ENCODE assay signal across 8 mouse cellular contexts in genomic region chr7:114922155-114922554, GRCm38 (mm10).
DNase-seq lines count a peak whose midpoint lies in the region; ATAC-seq and TF ChIP-seq lines count a peak whose summit lies in the region.

No protein-coding gene starts in this region.

- no peak overlapping the region for H3K4me2 ChIP-seq in hindbrain, postnatal 0 days (ENCODE audit: low read depth, low read length)

- no peaks in the 10 kb centered on the region for H3K9me3 ChIP-seq in hindbrain, postnatal 0 days (ENCODE audit: low read length)

- peak; percentile 80 for ATAC-seq in hindbrain, postnatal 0 days
- peak; percentile 89 for ATAC-seq in megakaryocyte progenitor cell, adult 5-6 weeks (replicated peaks; ENCODE audit: poor library complexity)
- ATAC-seq in erythroblast, adult 5-6 weeks (replicated peaks; ENCODE audit: low FRiP score, poor library complexity, severe bottlenecking): no peak

- no peaks in the 10 kb centered on the region for H3K27me3 ChIP-seq in hindbrain, postnatal 0 days (ENCODE audit: insufficient read depth, low read length)

- no peak overlapping the region for H3K9ac ChIP-seq in hindbrain, postnatal 0 days (replicated peaks; ENCODE audit: low read length)

- peak; percentile 38 to 45 for DNase-seq in adrenal gland, adult 18-20 months (ENCODE audit: low spot score in 2 of 2)
- DNase-seq in cerebellum, postnatal 25 days: peak; percentile 26 to 62
- peak; percentile 93 for DNase-seq in gastrocnemius, adult 18-20 months (ENCODE audit: low spot score)
- peak; percentile 90 for DNase-seq in hindbrain, postnatal 0 days (ENCODE audit: low spot score)
- DNase-seq in left cerebral cortex, adult 11 months (ENCODE audit: low spot score): peak; percentile 46
- peak; percentile 12 for DNase-seq in spleen, adult 12 weeks (ENCODE audit: low spot score)

- no peak overlapping the region for H3K27ac ChIP-seq in hindbrain, postnatal 0 days

- WGBS in hindbrain, postnatal 0 days: 17% methylated on average over 3 of the region's 3 CpGs

- no peak overlapping the region for H3K4me3 ChIP-seq in hindbrain, postnatal 0 days (ENCODE audit: low read length)

- no peaks in the 10 kb centered on the region for H3K36me3 ChIP-seq in hindbrain, postnatal 0 days (ENCODE audit: insufficient read depth, low read length)

- H3K4me1 ChIP-seq in hindbrain, postnatal 0 days (ENCODE audit: insufficient read depth, low read length): no peaks in the 10 kb centered on the region

- TF ChIP-seq CTCF in hindbrain, postnatal 0 days (IDR thresholded peaks at IDR 0.05; ENCODE audit: low read depth): peak; percentile 85

Comparison
In these comparisons a context has a peak if more than half of its experiments do, and no peak if none do; other contexts are left out.
1. DNase-seq: peak in every context shown above with its lines; median percentile 93 in gastrocnemius, adult 18-20 months; 90 in hindbrain, postnatal 0 days; 46 in left cerebral cortex, adult 11 months; 44 in cerebellum, postnatal 25 days; 42 in adrenal gland, adult 18-20 months; 12 in spleen, adult 12 weeks.